Mouse (Mus musculus) testis, adult 2 months (tissue): ENCODE measurements at regions not wholly inside any gene's neighbourhood (a gene's known extent, or its start where the extent isn't known, plus 50 kb on each side); places are given as distances from the start of the nearest gene placed in this dataset.

Source experiments
- CTCF ChIP-seq: fragments of 200-500 bp; IDR thresholded peaks from 2 replicates; pipeline ENCODE4 v1.5.1; 2012; ENCODE audit warnings: low read depth, mild to moderate bottlenecking, inconsistent platforms, low read length, moderate library complexity; ENCODE audit not compliant: control insufficient read depth, insufficient read depth, insufficient replicate concordance
- POLR2A ChIP-seq: fragments of 200-500 bp; IDR thresholded peaks from 2 replicates; pipeline ENCODE4 v1.6.1; 2012; ENCODE audit warnings: low read depth, mild to moderate bottlenecking, inconsistent platforms, low read length, moderate library complexity; ENCODE audit not compliant: control insufficient read depth

- TF ChIP-seq CTCF, result no peak
- TF ChIP-seq POLR2A, result no peak
Observed at GRCm38 (mm10) chr1:193647371-193648270, 277.5 kb upstream of the Camk1g start.
